Mouse (Mus musculus) CD4-positive, CD25-positive, alpha-beta regulatory T cell, adult 2 months (primary cell): Measurements from ENCODE around the gene Olfr173.

Experiments
- DNase-seq: peaks from one replicate; pipeline ENCODE4 v3.0.0-alpha.2; 2012; ENCODE audit warnings: low read depth, low spot score

The Olfr173 gene

DNA sequence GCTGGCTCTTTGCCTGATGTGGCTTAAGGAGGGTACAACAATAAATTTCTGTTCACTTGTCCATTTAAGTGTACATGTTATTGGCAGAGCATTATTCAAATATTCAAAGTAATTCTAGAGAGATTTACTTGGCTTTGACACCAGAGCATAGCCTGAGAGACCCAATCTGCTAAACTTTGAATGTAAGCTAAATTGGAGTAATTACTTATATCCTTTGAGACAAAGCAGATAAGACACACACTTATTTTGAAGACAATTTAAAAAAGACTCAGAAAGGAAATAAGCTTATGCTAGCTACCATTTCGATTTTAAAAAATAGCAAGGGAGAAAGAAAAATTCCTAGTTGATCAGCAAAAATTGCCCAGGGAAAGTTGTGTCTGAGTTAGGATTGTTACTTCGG is at the start of gene Olfr173:
Gene Olfr173 (minus strand): TSS at position 101 of the 400 bp plus-strand sequence.
- DNase-seq, result no peak

DNA sequence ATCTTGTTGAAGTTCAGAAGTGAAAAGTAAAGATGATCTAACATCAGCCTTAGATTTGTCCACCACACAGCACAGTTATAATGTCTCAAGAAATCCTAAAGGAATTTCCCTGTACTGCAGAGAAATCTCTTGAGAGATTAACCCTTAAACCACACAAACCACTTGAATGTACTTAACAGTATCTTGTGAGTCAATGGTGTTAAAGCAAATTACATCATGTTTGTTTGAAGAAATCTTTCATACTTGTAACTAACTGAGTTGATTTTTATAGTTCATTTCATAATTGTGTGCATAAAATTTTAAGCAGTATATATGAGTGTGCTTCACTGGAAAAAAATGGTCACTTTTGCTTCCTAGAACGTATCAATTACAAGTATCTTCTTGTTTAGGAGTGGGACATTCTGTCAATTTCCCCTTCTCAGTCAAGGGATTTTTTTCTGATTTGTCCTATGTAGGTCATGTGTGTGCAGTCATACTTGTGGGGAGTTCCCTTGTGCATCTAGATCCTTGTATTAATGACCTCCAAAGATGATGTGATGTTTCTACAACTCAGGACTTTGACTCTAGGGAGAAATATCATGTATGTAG is 26.8 kb upstream of the Olfr173 start, which contains the start of gene Olfr175-ps1:
Gene Olfr175-ps1 (minus strand): TSS at position 51 of the 588 bp plus-strand sequence.
- no peak for DNase-seq

DNA sequence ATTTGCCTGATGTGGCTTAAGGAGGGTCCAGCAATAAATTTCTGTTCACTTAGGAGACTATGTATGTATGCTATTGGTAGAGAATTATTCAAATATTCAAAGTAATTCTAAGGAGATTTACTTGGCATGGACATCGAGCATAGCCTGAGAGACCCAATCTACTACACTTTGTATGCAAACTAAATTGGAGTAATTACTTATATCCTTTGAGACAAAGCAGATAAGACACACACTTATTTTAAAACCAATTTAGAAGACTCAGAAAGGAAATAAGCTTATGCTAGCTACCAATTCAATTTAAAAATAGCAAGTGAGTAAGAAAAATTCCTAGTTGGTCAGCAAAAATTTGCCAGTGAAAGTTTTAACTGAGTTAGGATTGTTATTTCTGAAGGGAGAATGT is 37.0 kb downstream of the Olfr173 start, which contains the start of gene Olfr172:
Gene Olfr172 (minus strand): TSS at position 101 of the 400 bp plus-strand sequence.
- DNase-seq, result no peak

DNA sequence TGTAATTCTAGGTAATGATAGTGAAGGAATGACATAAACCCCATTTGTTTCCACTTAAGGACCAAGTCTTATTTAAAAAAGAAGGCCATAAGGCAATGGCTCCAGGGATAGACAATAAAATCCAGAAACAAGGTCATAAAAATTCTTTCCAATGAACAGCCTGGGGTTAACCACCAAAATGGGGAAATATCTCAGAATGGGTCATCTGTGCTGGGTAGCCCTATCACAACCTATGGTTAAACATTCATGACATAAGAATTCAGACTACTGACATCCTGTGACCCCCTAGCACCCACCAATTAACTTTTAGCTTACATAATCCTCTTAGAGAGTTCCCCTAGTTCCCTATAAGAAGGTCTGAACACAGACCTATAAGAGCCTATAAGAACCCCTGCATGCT is 43.9 kb downstream of the Olfr173 start:
- DNase-seq, result no peak

DNA sequence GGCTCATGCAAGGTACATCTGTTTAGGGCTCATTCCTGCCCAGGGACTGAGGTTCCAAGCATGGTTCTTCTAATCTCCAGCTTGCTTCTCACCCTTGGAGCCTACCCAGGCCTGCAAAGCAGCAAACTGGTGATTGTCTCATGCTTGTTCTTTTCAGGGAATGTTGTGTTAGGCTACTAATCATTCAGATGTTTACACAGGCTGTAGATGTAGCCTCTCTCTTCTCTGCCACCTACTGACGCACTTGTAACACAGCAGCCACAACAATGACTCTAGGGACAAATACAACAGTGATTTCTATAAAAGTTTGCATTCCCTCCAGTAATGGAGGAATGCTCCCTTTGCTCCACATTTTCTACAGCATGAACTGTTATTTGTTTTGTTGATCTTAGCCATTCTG is 48.8 kb downstream of the Olfr173 start:
- peak; percentile 50 for DNase-seq

DNA sequence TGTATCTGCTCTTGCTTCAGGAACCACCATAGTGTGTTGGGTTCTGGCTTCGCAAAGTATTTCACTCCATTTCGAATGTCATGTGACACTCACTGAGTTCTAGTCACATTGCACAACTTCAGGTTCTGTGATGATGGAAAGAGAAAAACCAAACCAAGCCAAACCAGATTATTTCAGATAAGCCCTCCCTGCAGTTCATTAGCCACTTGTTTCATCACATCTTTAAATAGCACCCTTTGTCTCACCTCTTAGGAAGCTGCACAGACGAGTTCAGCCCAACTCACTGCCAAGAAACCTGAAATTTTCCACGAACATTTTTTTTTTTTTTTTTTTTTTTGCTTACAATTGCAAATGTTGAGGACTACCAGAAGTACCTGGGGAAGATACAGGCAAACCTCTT is 53.4 kb downstream of the Olfr173 start:
- no peak for DNase-seq
